Mouse (Mus musculus) limb, embryonic 11.5 days (tissue): Measurements from ENCODE around the gene Mis18a. TPM values are rescaled to one million over a fixed set of nuclear protein-coding genes. Genes with fewer than 3 reads are reported as not detected.

Source experiments
- ATAC-seq: fragments of 200-750 bp; cut with Nextera tagmentation; 2 replicates; pipeline ENCODE4 v1.8.0; 2017; ENCODE audit warnings: low read depth; ENCODE audit not compliant: insufficient number of reproducible peaks, low FRiP score, low TSS enrichment
- DNase-seq: peaks from one replicate; pipeline ENCODE4 v3.0.0-alpha.2; 2015; ENCODE audit warnings: low spot score
- H3K27ac ChIP-seq: fragments of 300-500 bp; sonication (generic); replicated peaks from 2 replicates; pipeline ENCODE4 v1.5.1; 2014; ENCODE audit warnings: low read depth, mild to moderate bottlenecking, low read length
- H3K27me3 ChIP-seq: fragments of 300-500 bp; sonication (generic); 2 replicates; pipeline ENCODE4 v1.6.1; 2014; ENCODE audit warnings: mild to moderate bottlenecking, low read length, mixed read lengths; ENCODE audit not compliant: control insufficient read depth, insufficient read depth
- H3K36me3 ChIP-seq: fragments of 300-500 bp; sonication (generic); 2 replicates; pipeline ENCODE4 v1.6.1; 2014; ENCODE audit warnings: mild to moderate bottlenecking, low read length, moderate library complexity, mixed read lengths; ENCODE audit not compliant: control insufficient read depth, insufficient read depth
- H3K4me1 ChIP-seq: fragments of 300-500 bp; sonication (generic); 2 replicates; pipeline ENCODE4 v1.6.1; 2014; ENCODE audit warnings: low read length, mixed read lengths; ENCODE audit not compliant: control insufficient read depth, insufficient read depth
- H3K4me2 ChIP-seq: fragments of 300-500 bp; sonication (generic); 2 replicates; pipeline ENCODE4 v1.6.1; 2014; ENCODE audit warnings: low read depth, mild to moderate bottlenecking, moderate library complexity; ENCODE audit not compliant: severe bottlenecking
- H3K4me3 ChIP-seq: fragments of 300-500 bp; sonication (generic); 2 replicates; pipeline ENCODE4 v1.5.1; 2014; ENCODE audit warnings: low read depth, low read length
- H3K9ac ChIP-seq: fragments of 300-500 bp; sonication (generic); 2 replicates; pipeline ENCODE4 v1.6.1; 2014; ENCODE audit warnings: mild to moderate bottlenecking, low read length
- H3K9me3 ChIP-seq: fragments of 300-500 bp; sonication (generic); 2 replicates; pipeline ENCODE4 v1.6.1; 2016; ENCODE audit warnings: low read length; ENCODE audit not compliant: control insufficient read depth
- WGBS: fragments of 180-500 bp; shearing (Covaris S2); extraction: QIAGEN DNeasy Blood & Tissue Kit; methylation state at CpG from one replicate; pipeline ENCODE4 v1.1.7; 2014; 5-methylcytosine and 5-hydroxymethylcytosine counted together
- polyA plus RNA-seq: library from polyadenylated mRNA; unstranded; fragments of >200 nt; fragmentation: Nextera tagmentation; extraction: Ambion mirVana; gene quantifications from 2 replicates; pipeline ENCODE4 v1.2.1, GENCODE M21; 2014

The Mis18a gene
- polyA plus RNA-seq, 1 experiment from 2014 or later, result 104 TPM

GRCm38 (mm10) chr16:90753386-90753941 lies 26.3 kb upstream of the Mis18a start:
- Histone ChIP-seq H3K27ac (no peak overlapping the region), H3K27me3 (no peaks in the 10 kb centered on the region), H3K9ac (no peak overlapping the region), H3K4me2 (no peak overlapping the region), H3K4me1 (no peaks in the 10 kb centered on the region), H3K4me3 (no peak overlapping the region), H3K9me3 (no peaks in the 10 kb centered on the region), H3K36me3 (peaks cover 15% of the 10 kb centered on the region)
- DNase-seq (no peak), ATAC-seq (no peak)
- 93% methylated on average over 13 of the region's 13 CpGs for WGBS

- Histone ChIP-seq H3K27ac (no peak overlapping the region), H3K4me2 (no peak overlapping the region), H3K4me1 (no peaks in the 10 kb centered on the region), H3K9me3 (no peaks in the 10 kb centered on the region), H3K9ac (no peak overlapping the region), H3K27me3 (no peaks in the 10 kb centered on the region), H3K4me3 (no peak overlapping the region), H3K36me3 (peaks cover 2% of the 10 kb centered on the region)
- DNase-seq (no peak), ATAC-seq (no peak)
- WGBS, result 94% methylated on average over 7 of the region's 7 CpGs
Measured at GRCm38 (mm10) chr16:90748169-90748568, 21.0 kb upstream of the Mis18a start.

- H3K27ac ChIP-seq, result no peak overlapping the region
- H3K9ac ChIP-seq, result no peak overlapping the region
- no peaks in the 10 kb centered on the region for H3K36me3 ChIP-seq
- H3K27me3 ChIP-seq, result no peaks in the 10 kb centered on the region
- WGBS, result 92% methylated on average over 6 of the region's 6 CpGs
- H3K4me3 ChIP-seq, result no peak overlapping the region
- no peaks in the 10 kb centered on the region for H3K4me1 ChIP-seq
- no peak overlapping the region for H3K4me2 ChIP-seq
- ATAC-seq (no peak), DNase-seq (no peak)
- no peaks in the 10 kb centered on the region for H3K9me3 ChIP-seq
Measured at GRCm38 (mm10) chr16:90747143-90747542, 19.9 kb upstream of the Mis18a start.

GRCm38 (mm10) chr16:90738092-90738956 lies 11.1 kb upstream of the Mis18a start, which contains the start of gene Mrap:
Gene Mrap, plus strand, starts transcription at chr16:90738207.
- H3K9ac ChIP-seq, result no peak within 1 kb of the TSS
- 0 out of 2 replicates have a peak, but pooled peaks cover 2% of the 10 kb centered on the region for H3K4me1 ChIP-seq
- no peaks in the 10 kb centered on the region for H3K36me3 ChIP-seq
- DNase-seq (no peak), ATAC-seq (no peak)
- no peaks in the 10 kb centered on the region for H3K27me3 ChIP-seq
- no peaks in the 10 kb centered on the region for H3K9me3 ChIP-seq
- no peak within 1 kb of the TSS for H3K4me2 ChIP-seq
- WGBS, result 84% methylated on average over 26 of the region's 26 CpGs
- no peak within 1 kb of the TSS for H3K4me3 ChIP-seq
- H3K27ac ChIP-seq, result no peak within 1 kb of the TSS; the same call in 1 of the 2 replicates

GRCm38 (mm10) chr16:90736672-90737270 lies 9.6 kb upstream of the Mis18a start:
- DNase-seq (no peak), ATAC-seq (no peak)
- Histone ChIP-seq H3K4me3 (no peak overlapping the region), H3K27me3 (no peaks in the 10 kb centered on the region), H3K9ac (no peak overlapping the region), H3K9me3 (no peaks in the 10 kb centered on the region), H3K27ac (no peak overlapping the region; the same call in 1 of the 2 replicates), H3K36me3 (no peaks in the 10 kb centered on the region), H3K4me1 (0 out of 2 replicates have a peak, but pooled peaks cover 2% of the 10 kb centered on the region), H3K4me2 (no peak overlapping the region)
- 63% methylated on average over 10 of the region's 10 CpGs for WGBS

GRCm38 (mm10) chr16:90735611-90736010 lies 8.4 kb upstream of the Mis18a start:
- ATAC-seq, result no peak
- H3K9ac ChIP-seq, result no peak overlapping the region
- 85% methylated on average over 4 of the region's 4 CpGs for WGBS
- DNase-seq, result no peak
- H3K9me3 ChIP-seq, result no peaks in the 10 kb centered on the region
- H3K4me1 ChIP-seq, result 0 out of 2 replicates have a peak, but pooled peaks cover 2% of the 10 kb centered on the region
- H3K27ac ChIP-seq, result no peak overlapping the region
- H3K4me2 ChIP-seq, result no peak overlapping the region
- no peaks in the 10 kb centered on the region for H3K36me3 ChIP-seq
- H3K4me3 ChIP-seq, result no peak overlapping the region
- no peaks in the 10 kb centered on the region for H3K27me3 ChIP-seq

GRCm38 (mm10) chr16:90726600-90727227 lies 490 bp downstream of the Mis18a start:
- Histone ChIP-seq H3K4me3 (peak overlapping the region; percentile 96), H3K27ac (no peak overlapping the region), H3K4me1 (peaks cover 6% of the 10 kb centered on the region), H3K4me2 (peak overlapping the region; percentile 96), H3K9ac (peak overlapping the region; percentile 78), H3K9me3 (no peaks in the 10 kb centered on the region), H3K27me3 (no peaks in the 10 kb centered on the region), H3K36me3 (peaks cover 1% of the 10 kb centered on the region; the same call in 1 of the 2 replicates)
- no peak for DNase-seq
- 7% methylated on average over 38 of the region's 38 CpGs for WGBS
- ATAC-seq, result peak; percentile 41; the same call in 1 of the 2 replicates

GRCm38 (mm10) chr16:90724051-90724450 lies 3.2 kb downstream of the Mis18a start:
- DNase-seq (no peak), ATAC-seq (no peak)
- Histone ChIP-seq H3K36me3 (peaks cover 9% of the 10 kb centered on the region), H3K4me2 (no peak overlapping the region), H3K4me3 (no peak overlapping the region), H3K27me3 (no peaks in the 10 kb centered on the region), H3K27ac (no peak overlapping the region), H3K9me3 (no peaks in the 10 kb centered on the region), H3K4me1 (peaks cover 6% of the 10 kb centered on the region), H3K9ac (no peak overlapping the region)
- WGBS, result 94% methylated on average over 4 of the region's 4 CpGs
